Mouse (Mus musculus) stomach, postnatal 0 days (tissue): ENCODE data around the gene Paxx. TPM values are rescaled to one million over a fixed set of nuclear protein-coding genes. Genes with fewer than 3 reads are reported as not detected.

Experiments used
- ATAC-seq: fragments of 200-750 bp; cut with Nextera tagmentation; 2 replicates; pipeline ENCODE4 v1.8.0; 2017; ENCODE audit not compliant: low FRiP score, low TSS enrichment
- DNase-seq: peaks from one replicate; pipeline ENCODE4 v3.0.0-alpha.2; 2016; ENCODE audit warnings: low spot score
- H3K27ac ChIP-seq: fragments of 300-500 bp; sonication (generic); replicated peaks from 2 replicates; pipeline ENCODE4 v1.5.1; 2014; ENCODE audit warnings: mild to moderate bottlenecking, control low read depth
- H3K27me3 ChIP-seq: fragments of 300-500 bp; sonication (generic); 2 replicates; pipeline ENCODE4 v1.6.1; 2014; ENCODE audit warnings: low read length; ENCODE audit not compliant: control insufficient read depth, insufficient read depth
- H3K36me3 ChIP-seq: fragments of 300-500 bp; sonication (generic); 2 replicates; pipeline ENCODE4 v1.6.1; 2014; ENCODE audit warnings: low read length, mixed read lengths; ENCODE audit not compliant: control insufficient read depth, insufficient read depth
- H3K4me1 ChIP-seq: fragments of 300-500 bp; sonication (generic); replicated peaks from 2 replicates; pipeline ENCODE4 v1.6.1; 2014; ENCODE audit warnings: antibody characterized with exemption; ENCODE audit not compliant: control insufficient read depth, insufficient read depth
- H3K4me2 ChIP-seq: fragments of 300-500 bp; sonication (generic); replicated peaks from 2 replicates; pipeline ENCODE4 v1.6.1; 2014; ENCODE audit warnings: low read depth, mild to moderate bottlenecking, control low read depth, moderate library complexity
- H3K4me3 ChIP-seq: fragments of 300-500 bp; sonication (generic); 2 replicates; pipeline ENCODE4 v1.5.1; 2014; ENCODE audit warnings: low read depth, low read length, control low read depth
- H3K9ac ChIP-seq: fragments of 300-500 bp; sonication (generic); 2 replicates; pipeline ENCODE4 v1.6.1; 2014; ENCODE audit warnings: mild to moderate bottlenecking, low read length, control low read depth, mixed read lengths
- H3K9me3 ChIP-seq: fragments of 300-500 bp; sonication (generic); 2 replicates; pipeline ENCODE4 v1.6.1; 2016; ENCODE audit warnings: low read length; ENCODE audit not compliant: control insufficient read depth
- CTCF ChIP-seq: IDR thresholded peaks from 2 replicates; pipeline ENCODE4 v1.5.1; 2016; ENCODE audit warnings: antibody characterized with exemption, low read depth, mild to moderate bottlenecking, moderate library complexity
- EP300 ChIP-seq: optimal IDR thresholded peaks from 2 replicates; pipeline ENCODE3; 2016; ENCODE audit warnings: antibody characterized with exemption
- WGBS: fragments of 180-500 bp; shearing (Covaris S2); extraction: QIAGEN DNeasy Blood & Tissue Kit; methylation state at CpG from one replicate; pipeline ENCODE4 v1.1.7; 2014; 5-methylcytosine and 5-hydroxymethylcytosine counted together
- polyA plus RNA-seq: library from polyadenylated mRNA; unstranded; fragments of >200 nt; fragmentation: Nextera tagmentation; extraction: Ambion mirVana; gene quantifications from 2 replicates; pipeline ENCODE4 v1.2.1, GENCODE M21; 2015

Gene Paxx
- 51.7 and 59.7 TPM in 2 replicates for polyA plus RNA-seq

DNA sequence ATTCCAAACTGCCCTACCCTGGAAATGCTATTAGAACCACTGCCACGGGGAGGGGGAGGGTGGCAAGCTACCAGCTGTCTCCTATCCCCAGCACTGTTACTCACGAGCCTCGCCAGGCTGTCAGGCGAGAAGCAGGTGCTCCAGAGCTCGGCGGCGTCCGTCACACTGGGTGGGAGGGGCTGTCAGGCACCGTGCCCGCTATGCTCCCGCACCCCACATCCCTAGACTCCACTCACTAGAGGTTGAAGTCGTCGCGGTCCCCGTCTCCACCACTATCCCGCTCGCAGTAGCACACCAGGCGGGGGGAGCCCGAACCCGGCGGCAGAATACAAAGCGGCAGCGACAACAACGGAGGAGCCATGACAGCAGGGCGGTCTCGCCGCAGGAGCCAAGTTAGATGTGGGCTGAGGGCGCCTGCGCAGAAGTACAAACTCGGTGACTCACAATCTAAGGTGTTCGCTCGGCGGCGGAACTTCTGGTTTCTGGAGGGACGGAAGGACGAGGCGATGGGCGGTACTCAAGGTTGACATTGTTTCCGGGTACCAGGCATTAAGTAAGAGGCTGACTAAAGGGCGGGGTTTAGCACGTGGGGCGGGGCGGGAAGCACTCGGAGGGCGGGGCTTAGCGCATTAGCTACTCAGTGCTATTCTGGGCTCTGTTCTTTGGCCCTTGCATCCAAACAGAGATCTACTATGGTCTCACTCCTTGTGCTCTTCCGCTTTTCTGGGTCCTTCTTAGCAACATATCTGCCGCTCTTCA lies at the start of gene Paxx:
Gene Paxx (minus strand): TSS at position 544 of the 759 bp plus-strand sequence.
- peak within 1 kb of the TSS; percentile 76 for H3K9ac ChIP-seq
- no peaks in the 10 kb centered on the region for H3K27me3 ChIP-seq
- under 1% methylated on average over 48 of the region's 48 CpGs for WGBS
- H3K27ac ChIP-seq = peak within 1 kb of the TSS; percentile 93
- H3K4me2 ChIP-seq = peak within 1 kb of the TSS; percentile 81
- ATAC-seq (peak; percentile 87), DNase-seq (peak; percentile 97)
- peaks cover 11% of the 10 kb centered on the region for H3K4me1 ChIP-seq
- H3K9me3 ChIP-seq = no peaks in the 10 kb centered on the region
- TF ChIP-seq CTCF (no peak), EP300 (no peak)
- H3K36me3 ChIP-seq = peaks cover 3% of the 10 kb centered on the region; the same call in 1 of the 2 replicates
- peak within 1 kb of the TSS; percentile 67 for H3K4me3 ChIP-seq

DNA sequence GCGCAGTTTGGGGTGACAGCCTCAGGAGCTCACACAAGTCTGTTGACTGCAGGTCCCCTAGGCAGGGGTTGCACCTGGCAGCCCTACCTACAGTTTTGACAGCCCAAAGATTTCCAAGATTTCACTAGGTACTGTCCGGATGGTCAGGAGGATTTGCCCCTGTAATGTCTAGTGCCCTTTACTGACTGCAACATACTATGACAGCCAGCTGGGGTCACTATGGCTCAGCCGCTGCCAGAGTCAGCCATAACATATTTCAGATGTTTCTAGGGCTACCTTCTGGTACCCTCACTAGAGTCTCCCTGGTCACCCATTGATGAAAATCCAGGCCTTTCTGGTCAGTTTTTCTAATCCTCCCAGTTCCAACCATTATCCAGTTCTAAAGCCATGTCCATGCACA lies 49.0 kb upstream of the Paxx start:
- ATAC-seq = no peak
- WGBS = 63% methylated on average over 3 of the region's 3 CpGs
- Histone ChIP-seq H3K9ac (no peak overlapping the region), H3K36me3 (peaks cover 5% of the 10 kb centered on the region; the same call in 1 of the 2 replicates), H3K27me3 (no peaks in the 10 kb centered on the region), H3K4me3 (no peak overlapping the region), H3K9me3 (no peaks in the 10 kb centered on the region), H3K4me2 (no peak overlapping the region), H3K27ac (no peak overlapping the region), H3K4me1 (no peaks in the 10 kb centered on the region)
- no peak for DNase-seq
- TF ChIP-seq CTCF = peak; percentile 55
- TF ChIP-seq EP300 = no peak

DNA sequence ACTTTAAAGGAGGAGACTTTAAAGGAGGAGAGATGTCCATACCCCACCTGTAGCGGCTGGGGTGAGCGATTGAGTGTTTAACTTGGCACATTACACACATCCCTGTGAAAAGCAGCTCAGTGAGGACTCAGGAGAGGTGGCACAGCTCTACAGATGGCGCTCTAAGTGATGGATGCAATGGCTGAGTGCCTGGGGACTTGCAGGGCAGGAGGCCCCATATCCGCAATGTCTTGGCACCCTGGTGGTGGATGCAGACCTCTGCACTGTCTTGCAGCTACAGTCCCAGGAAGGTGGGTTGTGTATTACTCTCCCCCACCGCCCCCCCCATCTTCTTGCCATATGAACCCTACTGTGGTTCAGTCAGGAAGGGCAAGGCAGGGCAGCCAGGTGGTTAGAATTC lies 46.1 kb upstream of the Paxx start:
- Histone ChIP-seq H3K27me3 (no peaks in the 10 kb centered on the region), H3K9ac (no peak overlapping the region), H3K4me3 (no peak overlapping the region), H3K4me1 (0 out of 2 replicates have a peak, but pooled peaks cover under 1% of the 10 kb centered on the region), H3K9me3 (no peaks in the 10 kb centered on the region), H3K4me2 (no peak overlapping the region), H3K36me3 (peaks cover 7% of the 10 kb centered on the region; the same call in 1 of the 2 replicates), H3K27ac (no peak overlapping the region)
- DNase-seq (peak; percentile 54), ATAC-seq (no peak; the same call in 1 of the 2 replicates)
- WGBS = 25% methylated on average over 5 of the region's 5 CpGs
- TF ChIP-seq EP300 (no peak), CTCF (peak; percentile 60)

DNA sequence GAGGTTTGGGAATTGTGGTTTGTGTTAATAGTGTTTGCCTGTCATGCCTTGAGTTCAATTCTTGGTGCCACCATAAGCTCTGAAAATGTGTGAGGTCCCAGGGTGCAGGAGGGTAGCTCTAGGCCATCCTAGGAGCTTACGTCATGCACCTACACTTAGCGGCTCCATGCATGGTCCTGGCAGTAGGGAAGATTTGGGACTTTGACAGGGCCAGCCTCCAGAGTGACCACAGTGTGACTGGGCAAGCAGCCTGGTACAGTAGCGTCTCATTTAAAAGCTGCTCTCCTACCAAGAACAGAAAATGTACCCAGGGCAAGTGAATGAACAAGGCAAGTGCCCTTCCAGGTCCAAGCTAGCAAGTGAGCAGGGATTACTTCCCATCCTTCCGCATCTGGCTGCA lies 45.0 kb upstream of the Paxx start:
- H3K4me3 ChIP-seq = no peak overlapping the region
- H3K27ac ChIP-seq = no peak overlapping the region
- no peak overlapping the region for H3K4me2 ChIP-seq
- WGBS = 96% methylated on average over 4 of the region's 4 CpGs
- DNase-seq (no peak), ATAC-seq (no peak)
- no peaks in the 10 kb centered on the region for H3K27me3 ChIP-seq
- no peak for TF ChIP-seq EP300
- TF ChIP-seq CTCF = no peak
- peaks cover 7% of the 10 kb centered on the region; the same call in 1 of the 2 replicates for H3K36me3 ChIP-seq
- no peak overlapping the region for H3K9ac ChIP-seq
- no peaks in the 10 kb centered on the region for H3K9me3 ChIP-seq
- H3K4me1 ChIP-seq = 0 out of 2 replicates have a peak, but pooled peaks cover 7% of the 10 kb centered on the region

DNA sequence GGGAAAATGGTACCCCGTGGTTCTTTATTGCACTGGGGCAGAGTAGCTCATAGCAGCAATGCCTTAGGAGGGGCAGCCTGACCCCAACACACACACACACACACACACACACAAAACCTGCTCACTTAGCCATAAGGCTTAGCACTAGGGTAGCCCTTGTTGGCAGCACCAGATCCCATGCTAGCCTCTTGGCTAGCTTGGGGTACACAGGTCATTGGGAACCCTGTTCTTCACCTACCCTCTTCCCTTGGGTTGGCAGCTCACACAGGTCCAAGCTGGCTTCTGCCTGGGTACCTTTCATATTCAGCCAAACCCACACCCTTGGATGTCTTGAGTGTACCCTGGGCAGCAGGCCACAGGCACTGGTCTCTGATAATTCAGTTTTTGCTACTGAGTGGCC lies 44.1 kb upstream of the Paxx start:
- H3K4me1 ChIP-seq = 0 out of 2 replicates have a peak, but pooled peaks cover 10% of the 10 kb centered on the region
- H3K36me3 ChIP-seq = peaks cover 7% of the 10 kb centered on the region; the same call in 1 of the 2 replicates
- H3K9me3 ChIP-seq = no peaks in the 10 kb centered on the region
- 95% methylated on average over 1 of the region's 1 CpGs for WGBS
- H3K4me2 ChIP-seq = no peak overlapping the region
- no peak overlapping the region for H3K4me3 ChIP-seq
- no peak overlapping the region for H3K27ac ChIP-seq
- no peak overlapping the region for H3K9ac ChIP-seq
- no peaks in the 10 kb centered on the region for H3K27me3 ChIP-seq
- no peak for DNase-seq
- TF ChIP-seq CTCF = no peak
- TF ChIP-seq EP300 = no peak
- ATAC-seq = no peak

DNA sequence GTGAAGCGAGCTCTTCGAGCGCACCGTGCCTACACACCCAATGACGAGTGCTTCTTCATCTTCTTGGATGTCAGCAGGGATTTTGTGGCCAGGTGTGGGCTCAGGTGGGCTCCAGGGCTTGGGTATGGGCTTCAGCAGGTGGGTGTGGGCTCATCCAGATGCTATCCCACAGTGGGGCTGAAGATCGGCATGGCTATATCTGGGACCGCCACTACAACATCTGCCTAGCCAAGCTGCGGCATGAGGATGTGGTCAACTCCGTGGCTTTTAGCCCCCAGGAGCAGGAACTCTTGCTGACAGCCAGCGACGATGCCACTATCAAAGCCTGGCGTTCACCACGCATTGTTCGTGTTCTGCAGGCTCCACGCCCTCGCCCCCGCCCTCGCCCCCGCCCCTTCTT lies 43.6 kb upstream of the Paxx start:
- Histone ChIP-seq H3K4me3 (no peak overlapping the region), H3K27me3 (no peaks in the 10 kb centered on the region), H3K27ac (no peak overlapping the region), H3K4me2 (no peak overlapping the region), H3K9ac (no peak overlapping the region), H3K9me3 (no peaks in the 10 kb centered on the region), H3K4me1 (0 out of 2 replicates have a peak, but pooled peaks cover 10% of the 10 kb centered on the region), H3K36me3 (peaks cover 7% of the 10 kb centered on the region; the same call in 1 of the 2 replicates)
- DNase-seq (no peak), ATAC-seq (no peak)
- 80% methylated on average over 19 of the region's 19 CpGs for WGBS
- TF ChIP-seq EP300 (no peak), CTCF (no peak)
